Mouse (Mus musculus) midbrain, embryonic 12.5 days (tissue): ENCODE data around the gene E030018B13Rik. TPM values are rescaled to one million over a fixed set of nuclear protein-coding genes. Genes with fewer than 3 reads are reported as not detected.

Experiments
- ATAC-seq: fragments of 200-750 bp; cut with Nextera tagmentation; 2 replicates; pipeline ENCODE4 v1.8.0; 2017; ENCODE audit warnings: low read depth, moderate TSS enrichment, moderate library complexity; ENCODE audit not compliant: low FRiP score
- H3K27ac ChIP-seq: fragments of 300-500 bp; sonication (generic); replicated peaks from 2 replicates; pipeline ENCODE4 v1.5.1; 2016; ENCODE audit warnings: mild to moderate bottlenecking
- H3K27me3 ChIP-seq: fragments of 300-500 bp; sonication (generic); 2 replicates; pipeline ENCODE4 v1.6.1; 2016; ENCODE audit warnings: mild to moderate bottlenecking
- H3K36me3 ChIP-seq: fragments of 300-500 bp; sonication (generic); 2 replicates; pipeline ENCODE4 v1.6.1; 2016
- H3K4me1 ChIP-seq: fragments of 300-500 bp; sonication (generic); 2 replicates; pipeline ENCODE4 v1.6.1; 2016
- H3K4me2 ChIP-seq: fragments of 300-500 bp; sonication (generic); replicated peaks from 2 replicates; pipeline ENCODE4 v1.6.1; 2016; ENCODE audit warnings: mild to moderate bottlenecking, moderate library complexity
- H3K4me3 ChIP-seq: fragments of 300-500 bp; sonication (generic); 2 replicates; pipeline ENCODE4 v1.5.1; 2016; ENCODE audit warnings: mild to moderate bottlenecking
- H3K9ac ChIP-seq: fragments of 300-500 bp; sonication (generic); replicated peaks from 2 replicates; pipeline ENCODE4 v1.6.1; 2016; ENCODE audit warnings: mild to moderate bottlenecking, moderate library complexity
- H3K9me3 ChIP-seq: fragments of 300-500 bp; sonication (generic); 2 replicates; pipeline ENCODE4 v1.6.1; 2016; ENCODE audit warnings: mild to moderate bottlenecking
- WGBS: fragments of 180-500 bp; shearing (Covaris S2); methylation state at CpG from one replicate; pipeline ENCODE4 v1.1.7; 2016; 5-methylcytosine and 5-hydroxymethylcytosine counted together
- polyA plus RNA-seq: library from polyadenylated mRNA; unstranded; fragments of >200 nt; fragmentation: Nextera tagmentation; extraction: Ambion mirVana; gene quantifications from 2 replicates; pipeline ENCODE4 v1.2.1, GENCODE M21; 2016

The E030018B13Rik gene
- polyA plus RNA-seq, 1 experiment from 2014 or later = not detected

DNA sequence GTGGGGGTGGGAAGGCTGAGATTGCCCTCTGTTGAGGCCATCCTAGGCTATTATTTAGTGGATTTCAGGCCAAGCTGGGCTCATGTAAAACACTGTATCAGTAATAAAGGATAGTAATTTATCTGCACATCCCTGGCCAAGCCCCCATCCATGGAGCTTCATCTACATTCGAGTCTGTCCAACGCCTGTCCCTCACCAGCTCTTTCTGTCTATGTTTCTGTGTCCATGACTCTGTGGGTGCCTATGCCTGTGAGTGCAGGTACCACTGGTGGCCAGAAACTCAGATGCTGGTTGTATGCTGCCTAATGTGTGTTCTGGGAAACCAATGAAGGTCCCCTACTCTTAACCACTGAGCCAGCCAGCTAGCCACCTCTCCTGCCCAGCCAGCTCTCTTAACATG, 16.2 kb upstream of the E030018B13Rik start:
- WGBS = 92% methylated on average over 2 of the region's 2 CpGs
- no peak overlapping the region for H3K27ac ChIP-seq
- no peaks in the 10 kb centered on the region for H3K9me3 ChIP-seq
- H3K36me3 ChIP-seq = no peaks in the 10 kb centered on the region
- no peak overlapping the region for H3K9ac ChIP-seq
- H3K4me3 ChIP-seq = no peak overlapping the region
- no peaks in the 10 kb centered on the region for H3K27me3 ChIP-seq
- peaks cover 46% of the 10 kb centered on the region for H3K4me1 ChIP-seq
- no peak overlapping the region for H3K4me2 ChIP-seq
- no peak for ATAC-seq

DNA sequence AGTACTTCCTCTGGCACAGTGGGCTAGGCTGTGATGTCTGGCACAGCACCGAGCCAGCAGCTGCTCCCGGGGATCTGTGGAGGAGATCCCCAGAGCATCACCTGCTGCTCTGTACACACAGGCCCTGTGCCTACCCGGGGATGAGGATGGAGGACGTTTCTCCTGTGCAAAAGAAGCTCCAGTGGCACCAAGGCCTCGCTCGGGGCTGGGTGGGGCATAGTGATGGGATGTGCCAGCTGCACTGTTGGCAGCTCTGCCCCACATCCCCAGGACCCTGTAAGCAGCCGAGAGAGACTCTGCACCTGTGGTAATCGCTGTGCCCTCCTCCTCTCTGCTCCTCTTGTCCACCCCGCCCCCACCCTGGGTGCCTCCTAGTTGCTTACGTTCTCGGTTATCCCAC, 15.3 kb upstream of the E030018B13Rik start:
- H3K27me3 ChIP-seq = no peaks in the 10 kb centered on the region
- H3K36me3 ChIP-seq = no peaks in the 10 kb centered on the region
- no peak overlapping the region for H3K4me2 ChIP-seq
- no peak overlapping the region for H3K27ac ChIP-seq
- H3K4me3 ChIP-seq = no peak overlapping the region
- no peak for ATAC-seq
- no peak overlapping the region for H3K9ac ChIP-seq
- H3K4me1 ChIP-seq = peaks cover 43% of the 10 kb centered on the region
- no peaks in the 10 kb centered on the region for H3K9me3 ChIP-seq
- 62% methylated on average over 11 of the region's 11 CpGs for WGBS

DNA sequence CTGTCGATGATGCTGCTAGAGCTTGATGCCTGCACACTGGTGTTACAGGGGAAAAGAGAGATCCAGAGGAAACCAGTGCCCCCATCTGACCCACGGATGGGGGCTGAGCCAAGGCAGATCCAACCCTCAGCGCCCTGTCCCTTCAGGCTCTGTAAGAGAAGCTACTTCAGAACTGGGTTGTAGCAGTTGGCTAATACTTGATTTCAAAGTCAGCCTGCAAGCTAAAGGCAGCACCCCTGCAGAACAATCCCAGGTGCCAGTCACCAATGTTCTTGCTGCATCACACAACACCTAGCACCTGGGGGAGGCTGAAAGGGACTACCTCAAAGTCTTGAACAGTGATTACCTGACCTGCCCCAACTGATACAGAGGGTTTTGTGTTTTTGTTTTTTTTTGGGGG, 14.7 kb upstream of the E030018B13Rik start:
- no peak overlapping the region for H3K4me2 ChIP-seq
- no peaks in the 10 kb centered on the region for H3K9me3 ChIP-seq
- H3K9ac ChIP-seq = no peak overlapping the region
- 71% methylated on average over 3 of the region's 3 CpGs for WGBS
- H3K27me3 ChIP-seq = no peaks in the 10 kb centered on the region
- no peak overlapping the region for H3K27ac ChIP-seq
- no peak overlapping the region for H3K4me3 ChIP-seq
- no peaks in the 10 kb centered on the region for H3K36me3 ChIP-seq
- no peak for ATAC-seq
- peaks cover 37% of the 10 kb centered on the region for H3K4me1 ChIP-seq

DNA sequence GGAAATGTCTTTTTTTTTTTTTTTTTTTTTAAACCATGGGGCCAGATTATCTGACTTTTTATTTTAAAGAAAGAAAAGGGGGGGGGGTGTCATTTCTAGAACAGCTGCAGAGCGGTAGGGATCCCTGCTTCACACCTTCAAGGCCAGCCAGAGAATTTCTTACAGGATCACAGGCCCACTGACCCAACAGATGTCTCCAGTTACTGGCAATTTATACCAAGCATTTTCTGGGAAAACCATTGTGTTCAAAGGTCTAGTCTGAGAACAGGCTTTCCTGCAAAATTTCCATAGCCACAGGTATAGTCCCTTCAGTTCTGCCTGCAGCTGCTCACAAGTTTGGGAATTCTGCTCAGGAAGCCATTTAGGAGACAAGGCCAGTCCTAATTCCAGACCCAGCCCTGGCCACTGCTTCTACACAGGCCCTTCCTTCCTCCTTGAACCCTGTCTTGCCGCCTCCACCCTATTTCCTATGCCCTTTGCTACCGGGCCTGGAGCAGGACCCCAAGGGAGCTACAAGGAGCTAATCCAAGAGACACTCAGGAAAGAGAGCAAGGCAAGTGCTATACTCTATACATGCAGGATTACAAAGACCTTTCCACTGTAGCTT, 13.9 kb upstream of the E030018B13Rik start:
- ATAC-seq = no peak
- Histone ChIP-seq H3K4me3 (no peak overlapping the region), H3K27ac (no peak overlapping the region), H3K9ac (no peak overlapping the region), H3K4me1 (peaks cover 31% of the 10 kb centered on the region), H3K27me3 (no peaks in the 10 kb centered on the region), H3K9me3 (no peaks in the 10 kb centered on the region), H3K4me2 (no peak overlapping the region), H3K36me3 (no peaks in the 10 kb centered on the region)
- 63% methylated on average over 3 of the region's 3 CpGs for WGBS

DNA sequence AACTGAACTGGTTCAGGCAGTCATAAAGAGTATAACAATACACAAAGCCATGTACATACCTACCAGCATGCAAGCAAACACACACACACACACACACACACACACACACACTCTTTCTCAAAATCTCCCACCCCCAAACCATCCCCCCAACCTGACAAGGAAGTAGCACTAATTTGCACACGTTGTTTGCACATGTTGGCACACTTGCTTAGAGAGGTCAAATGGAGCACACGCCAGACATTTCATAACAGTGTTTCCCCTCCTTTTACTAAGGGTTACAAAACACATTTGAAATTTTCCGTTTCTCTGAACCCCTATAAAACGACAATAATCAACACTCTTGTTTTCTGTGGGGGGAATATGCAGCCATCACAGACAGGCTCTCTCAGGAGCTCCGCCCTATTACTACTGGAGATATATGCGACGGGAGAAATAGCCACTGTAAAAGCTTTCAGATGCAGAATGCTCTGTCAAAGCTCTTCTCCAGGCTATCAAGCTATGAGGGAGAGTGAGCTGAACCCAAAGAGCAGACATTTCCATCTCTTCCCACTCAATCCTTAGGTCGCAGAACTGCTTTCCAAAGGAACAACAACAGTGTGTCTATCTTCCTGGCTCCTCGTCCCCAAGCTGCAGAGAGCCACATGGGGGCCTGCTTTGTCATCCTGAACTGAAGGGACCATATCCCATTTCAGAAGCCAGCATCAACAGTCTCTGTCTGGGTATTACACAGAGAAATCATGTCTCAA, 12.8 kb upstream of the E030018B13Rik start:
- Histone ChIP-seq H3K9me3 (no peaks in the 10 kb centered on the region), H3K27ac (no peak overlapping the region), H3K9ac (no peak overlapping the region), H3K4me3 (no peak overlapping the region), H3K27me3 (no peaks in the 10 kb centered on the region), H3K4me1 (peaks cover 37% of the 10 kb centered on the region), H3K4me2 (no peak overlapping the region), H3K36me3 (no peaks in the 10 kb centered on the region)
- WGBS = 77% methylated on average over 9 of the region's 9 CpGs
- no peak for ATAC-seq

DNA sequence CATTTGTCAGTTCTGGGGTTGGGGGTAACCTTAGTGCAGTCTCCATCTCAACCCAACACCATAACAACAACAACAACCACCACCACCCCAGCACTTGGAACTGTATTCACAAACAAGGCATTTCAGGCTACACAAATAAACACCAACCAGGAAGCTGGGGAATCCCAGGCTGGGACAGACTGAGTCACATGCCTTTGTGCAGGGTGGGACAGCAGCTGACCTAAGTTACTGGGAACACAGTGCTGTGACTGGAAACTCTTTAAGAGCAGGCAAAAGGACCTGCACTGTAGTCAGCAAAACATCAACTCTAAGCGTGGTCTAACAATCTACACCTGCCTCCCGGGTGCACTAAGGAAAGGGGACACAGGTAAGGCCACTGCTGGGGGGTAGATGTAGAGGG, 11.5 kb upstream of the E030018B13Rik start:
- Histone ChIP-seq H3K4me1 (peaks cover 44% of the 10 kb centered on the region), H3K4me2 (no peak overlapping the region), H3K9me3 (no peaks in the 10 kb centered on the region), H3K27ac (no peak overlapping the region), H3K36me3 (no peaks in the 10 kb centered on the region), H3K27me3 (no peaks in the 10 kb centered on the region), H3K9ac (no peak overlapping the region), H3K4me3 (no peak overlapping the region)
- WGBS = 87% methylated on average over 2 of the region's 2 CpGs
- ATAC-seq = no peak

DNA sequence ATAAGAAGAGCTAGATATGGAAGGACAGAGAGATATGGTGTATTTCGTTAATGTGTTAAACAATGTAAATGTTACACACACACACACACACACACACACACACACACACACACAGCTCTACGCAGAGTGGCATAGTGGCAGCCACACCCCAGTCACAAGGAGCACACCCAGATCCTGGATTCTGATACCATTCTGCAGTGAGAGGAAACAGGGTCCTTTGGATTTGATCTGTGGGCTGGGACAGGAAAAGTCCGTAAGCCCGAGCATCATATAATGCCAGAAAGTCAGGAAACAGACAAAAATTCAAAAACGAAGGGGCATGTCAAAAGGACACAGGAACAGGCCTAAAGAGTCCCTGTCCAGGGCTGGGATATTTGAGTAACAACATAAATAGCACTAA, 11.0 kb upstream of the E030018B13Rik start:
- peaks cover 45% of the 10 kb centered on the region for H3K4me1 ChIP-seq
- H3K4me3 ChIP-seq = no peak overlapping the region
- no peak for ATAC-seq
- WGBS = 85% methylated on average over 5 of the region's 5 CpGs
- H3K9ac ChIP-seq = no peak overlapping the region
- no peak overlapping the region for H3K27ac ChIP-seq
- no peaks in the 10 kb centered on the region for H3K9me3 ChIP-seq
- H3K36me3 ChIP-seq = no peaks in the 10 kb centered on the region
- no peak overlapping the region for H3K4me2 ChIP-seq
- no peaks in the 10 kb centered on the region for H3K27me3 ChIP-seq

DNA sequence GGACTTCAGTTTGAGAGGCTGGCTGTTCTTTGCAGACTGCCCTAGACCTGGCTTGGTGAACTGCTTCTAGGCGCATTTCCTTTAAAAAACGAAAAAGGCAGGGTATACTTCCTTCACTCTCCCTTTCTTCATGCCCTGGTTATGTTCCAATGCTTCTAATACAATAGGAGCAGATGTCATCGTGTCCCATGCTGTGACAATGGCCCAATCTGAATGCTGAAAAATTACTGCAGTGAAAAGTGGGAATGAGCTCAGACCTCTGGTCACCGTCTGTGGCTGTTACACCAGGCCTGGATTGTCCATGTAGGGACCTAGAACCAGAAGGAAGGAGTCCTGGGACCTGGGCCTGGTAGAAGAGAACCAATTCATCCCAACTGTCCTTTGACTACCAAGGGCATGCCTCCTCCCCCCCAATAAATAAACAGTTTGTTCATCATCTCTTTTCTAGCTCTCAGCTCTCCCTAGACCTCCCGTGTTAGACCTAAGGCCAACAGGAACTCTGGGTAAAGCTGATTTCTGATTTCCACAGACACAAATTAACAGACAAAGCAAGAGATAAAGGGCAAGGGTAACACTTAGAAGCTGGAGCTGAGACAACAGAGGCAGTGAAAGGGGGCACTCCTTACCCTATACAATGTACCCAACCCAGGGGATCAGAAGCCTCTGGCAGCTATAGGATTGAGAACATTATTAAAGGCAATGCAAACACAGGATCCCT, 8.7 kb upstream of the E030018B13Rik start:
- H3K4me1 ChIP-seq = peaks cover 50% of the 10 kb centered on the region

DNA sequence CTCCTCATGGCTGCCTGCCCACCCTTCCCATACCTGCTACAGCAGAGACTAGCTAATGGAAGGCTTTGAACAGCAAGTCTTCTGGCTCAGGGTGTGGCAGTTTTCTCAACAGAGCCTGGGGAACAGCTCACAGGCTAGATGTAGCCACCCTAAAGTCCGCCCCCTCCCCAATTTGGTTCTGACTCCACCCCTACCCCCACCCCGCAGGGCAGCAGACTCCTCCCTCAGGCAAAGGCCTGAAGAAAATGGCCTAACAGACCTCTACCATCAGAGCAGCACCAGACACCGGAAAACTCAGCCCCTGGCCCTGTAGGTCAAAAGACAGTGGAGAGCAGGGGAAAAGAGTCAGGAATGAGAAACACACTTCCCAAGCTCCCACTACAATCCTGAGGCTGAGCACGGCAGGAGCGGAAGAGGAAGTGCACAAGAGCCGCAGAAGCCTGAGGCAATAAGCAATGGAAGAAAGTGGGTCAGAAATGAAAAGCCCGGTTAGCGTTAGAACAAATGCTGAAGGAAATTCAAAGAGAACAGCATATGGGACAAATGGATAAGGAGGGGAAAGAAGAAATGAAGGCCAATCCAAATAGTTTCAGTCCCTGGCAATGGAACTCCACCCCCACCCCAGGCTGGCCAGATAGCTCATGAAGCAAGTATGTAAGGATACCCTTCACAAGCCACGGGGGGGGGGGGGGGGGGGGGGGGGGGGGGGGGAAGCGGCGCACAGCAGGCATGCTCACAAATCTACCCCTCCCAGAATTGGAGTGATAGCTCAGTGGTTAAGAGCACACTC, 8.0 kb upstream of the E030018B13Rik start:
- H3K4me1 ChIP-seq = peaks cover 53% of the 10 kb centered on the region
- WGBS = 46% methylated on average over 11 of the region's 11 CpGs
- H3K9me3 ChIP-seq = no peaks in the 10 kb centered on the region
- ATAC-seq = no peak
- H3K4me3 ChIP-seq = no peak overlapping the region
- no peak overlapping the region for H3K4me2 ChIP-seq
- no peaks in the 10 kb centered on the region for H3K27me3 ChIP-seq
- no peaks in the 10 kb centered on the region for H3K36me3 ChIP-seq
- no peak overlapping the region for H3K9ac ChIP-seq
- H3K27ac ChIP-seq = peak overlapping the region; percentile 40; the same call in 1 of the 2 replicates

More for the DNA sequence above, 8.7 kb upstream of the E030018B13Rik start:
- Histone ChIP-seq H3K27ac (peak overlapping the region; percentile 40; the same call in 1 of the 2 replicates), H3K4me2 (no peak overlapping the region), H3K4me3 (no peak overlapping the region), H3K9ac (no peak overlapping the region), H3K9me3 (no peaks in the 10 kb centered on the region), H3K27me3 (no peaks in the 10 kb centered on the region), H3K36me3 (no peaks in the 10 kb centered on the region)
- no peak for ATAC-seq
- WGBS = 74% methylated on average over 5 of the region's 5 CpGs

DNA sequence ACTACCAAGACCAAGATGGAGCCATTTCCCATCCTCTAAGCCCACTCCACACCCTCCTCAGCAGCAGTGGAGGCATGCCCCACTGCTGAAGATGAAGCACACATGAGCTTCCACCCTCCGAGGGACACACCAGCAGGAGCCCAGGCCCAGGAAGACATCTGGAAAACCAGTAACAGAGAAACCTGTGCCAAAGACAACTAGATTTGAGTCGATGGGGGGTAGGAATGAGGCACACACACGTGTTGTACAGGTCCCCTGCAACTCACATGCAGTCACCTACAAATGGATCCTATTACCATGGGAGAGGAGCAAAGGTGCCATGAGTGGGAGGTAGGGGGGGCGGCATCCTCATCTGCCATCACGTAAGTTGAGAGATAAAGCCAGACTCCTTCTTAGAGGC, 6.4 kb upstream of the E030018B13Rik start:
- WGBS = 78% methylated on average over 5 of the region's 5 CpGs
- Histone ChIP-seq H3K4me3 (no peak overlapping the region), H3K27ac (no peak overlapping the region), H3K27me3 (no peaks in the 10 kb centered on the region), H3K4me2 (no peak overlapping the region), H3K9me3 (no peaks in the 10 kb centered on the region), H3K4me1 (peaks cover 60% of the 10 kb centered on the region), H3K9ac (no peak overlapping the region), H3K36me3 (no peaks in the 10 kb centered on the region)
- ATAC-seq = no peak

DNA sequence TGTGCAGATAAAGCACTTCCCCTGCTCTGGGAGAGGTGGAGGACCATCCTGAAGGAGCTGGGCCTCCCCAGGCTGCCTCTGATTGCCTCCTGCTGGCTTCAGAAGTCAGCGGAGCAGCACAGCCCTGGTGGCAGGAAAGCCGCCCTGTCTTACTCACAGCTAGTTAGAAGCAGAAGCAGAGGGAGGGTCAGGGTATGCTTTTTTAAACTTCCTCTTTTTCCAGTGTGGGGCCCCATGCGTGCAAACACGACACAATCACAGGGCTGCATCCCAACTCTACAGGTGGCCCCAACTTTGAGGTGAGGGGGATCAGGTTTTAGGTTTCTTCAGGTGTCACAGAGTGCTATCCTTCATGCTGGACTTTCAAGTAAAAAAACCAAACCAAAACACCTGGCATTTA, 5.7 kb upstream of the E030018B13Rik start:
- H3K36me3 ChIP-seq = no peaks in the 10 kb centered on the region
- no peak overlapping the region for H3K27ac ChIP-seq
- ATAC-seq = no peak
- no peak overlapping the region for H3K9ac ChIP-seq
- peaks cover 60% of the 10 kb centered on the region for H3K4me1 ChIP-seq
- no peaks in the 10 kb centered on the region for H3K27me3 ChIP-seq
- WGBS = 43% methylated on average over 4 of the region's 4 CpGs
- no peak overlapping the region for H3K4me2 ChIP-seq
- H3K4me3 ChIP-seq = no peak overlapping the region
- no peaks in the 10 kb centered on the region for H3K9me3 ChIP-seq
